Mouse (Mus musculus) lung, adult 2 months (tissue): Measurements from ENCODE around the gene Hrc.

ENCODE experiments used
- CTCF ChIP-seq: fragments of 200-500 bp; IDR thresholded peaks from 2 replicates; pipeline ENCODE4 v1.5.1; 2011; ENCODE audit warnings: mild to moderate bottlenecking, low read length, control low read depth; ENCODE audit not compliant: insufficient read depth
- POLR2A ChIP-seq: fragments of 200-500 bp; IDR thresholded peaks from 2 replicates; pipeline ENCODE4 v1.6.1; 2011; ENCODE audit warnings: low read depth, mild to moderate bottlenecking, control low read depth, low read length, borderline replicate concordance; ENCODE audit errors: extremely low read depth

DNA sequence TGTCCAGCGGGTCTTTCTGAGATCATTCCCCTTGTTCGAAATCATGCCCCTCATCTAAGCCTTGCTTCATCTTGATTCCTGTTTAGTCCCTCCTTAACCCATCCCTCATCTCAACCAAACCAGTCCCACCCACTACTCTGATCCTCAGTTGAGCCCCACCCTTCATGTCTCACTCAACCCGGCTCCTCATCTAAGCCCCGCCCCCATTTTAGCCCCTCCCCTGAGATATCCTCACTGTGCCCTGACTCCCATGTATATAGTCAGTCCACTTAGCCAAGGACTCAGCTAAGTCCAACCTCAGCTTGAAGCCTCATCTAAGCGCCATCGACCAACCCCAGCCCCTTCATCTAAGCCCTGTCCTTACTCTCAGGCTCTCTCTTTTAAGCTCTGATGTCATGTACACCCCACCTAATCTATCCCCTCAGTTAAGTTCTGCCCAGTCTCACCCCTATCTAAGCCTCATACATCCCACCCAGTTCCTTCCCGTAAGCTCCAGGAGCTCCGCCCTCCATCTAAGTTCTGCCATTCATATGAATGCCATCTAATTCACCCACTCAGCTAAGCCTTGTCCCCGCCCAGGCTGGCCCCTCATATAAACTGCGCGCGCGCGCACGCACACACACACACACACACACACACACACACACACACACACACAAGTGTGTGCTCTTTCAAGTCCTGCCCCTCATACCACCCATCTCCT, 20.4 kb downstream of the Hrc start:
- TF ChIP-seq CTCF (no peak), POLR2A (no peak)
